Mouse (Mus musculus): ENCODE measurements around the gene Myo15b. TPM values are rescaled to one million over a fixed set of nuclear protein-coding genes. Genes with fewer than 3 reads are reported as not detected.
A peak's percentile ranks its signal among the peaks of the same experiment; 100 is the strongest.

Gene Myo15b
- 0.10 and 0.18 TPM in 2 replicates for polyA plus RNA-seq (2016; fragmentation: Nextera tagmentation; extraction: Ambion mirVana)

DNA sequence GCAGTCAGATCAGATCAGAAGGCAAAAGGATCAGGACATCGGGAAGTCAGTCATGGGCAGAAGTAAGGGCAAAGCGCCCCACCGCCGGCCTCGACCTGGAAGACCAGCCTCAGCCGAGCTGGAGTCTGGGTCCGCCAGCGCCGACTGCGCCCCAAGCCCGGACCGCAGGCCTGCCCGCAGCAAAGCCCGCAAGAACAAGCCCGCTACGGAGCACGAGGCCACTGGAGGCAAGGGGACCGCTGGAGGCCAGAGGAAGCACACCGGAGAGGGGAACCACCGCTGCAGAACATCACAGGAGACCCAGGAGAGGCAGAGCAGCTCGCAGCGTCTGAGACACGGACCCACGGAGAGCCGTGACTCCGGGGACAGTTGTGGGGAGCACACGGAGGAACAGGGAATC, at the start of gene Myo15b:
Gene Myo15b (plus strand): TSS at position 53 of the 400 bp plus-strand sequence.
- H3K27ac ChIP-seq, result no peak within 1 kb of the TSS
- peaks cover 68% of the 10 kb centered on the region for H3K27me3 ChIP-seq
- WGBS, result 11% methylated on average over 27 of the region's 27 CpGs
- peak within 1 kb of the TSS; percentile 49; the same call in 1 of the 2 replicates for H3K9ac ChIP-seq
- H3K4me3 ChIP-seq, result peak within 1 kb of the TSS; percentile 35
- peak within 1 kb of the TSS; percentile 59 for H3K4me2 ChIP-seq (replicated peaks)
- H3K9me3 ChIP-seq, result no peaks in the 10 kb centered on the region
- ATAC-seq (ENCODE audit: insufficient number of reproducible peaks, insufficient read depth, low FRiP score, low TSS enrichment), result no peak
- H3K4me1 ChIP-seq, result peaks cover 10% of the 10 kb centered on the region; the same call in 1 of the 2 replicates
- no peaks in the 10 kb centered on the region for H3K36me3 ChIP-seq

DNA sequence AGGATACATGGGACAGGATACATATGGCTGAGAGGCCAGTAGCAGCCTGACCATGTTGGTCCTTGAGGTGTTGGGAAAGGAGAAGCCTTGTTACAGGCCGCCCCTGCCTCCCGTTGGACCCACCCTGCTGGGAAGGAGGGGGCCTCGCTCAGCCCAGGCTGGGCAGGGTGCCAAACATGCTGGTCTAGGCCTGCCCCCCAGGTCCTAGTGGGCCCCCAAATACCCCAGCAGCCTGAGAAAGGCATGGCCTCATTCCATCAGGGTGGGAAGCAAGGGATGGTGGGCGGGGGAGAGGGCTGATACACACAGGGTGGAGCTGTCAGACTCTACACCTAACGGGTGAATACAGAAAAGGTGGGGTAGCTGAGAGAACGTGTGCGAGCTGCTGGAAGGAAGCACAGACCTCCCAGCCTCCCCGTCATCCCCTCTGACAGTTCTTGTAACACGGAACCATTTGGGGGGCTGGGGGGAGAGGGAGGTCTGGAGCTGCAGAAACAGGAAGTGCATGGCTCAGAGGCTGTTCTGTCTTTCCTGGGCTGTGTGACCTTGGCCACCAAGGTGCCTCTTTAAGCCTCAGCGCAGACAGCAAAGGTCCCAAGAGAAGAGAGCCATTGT, 49.4 kb upstream of the Myo15b start:
- peaks cover 49% of the 10 kb centered on the region for H3K36me3 ChIP-seq
- H3K27ac ChIP-seq, result peak overlapping the region; percentile 70

DNA sequence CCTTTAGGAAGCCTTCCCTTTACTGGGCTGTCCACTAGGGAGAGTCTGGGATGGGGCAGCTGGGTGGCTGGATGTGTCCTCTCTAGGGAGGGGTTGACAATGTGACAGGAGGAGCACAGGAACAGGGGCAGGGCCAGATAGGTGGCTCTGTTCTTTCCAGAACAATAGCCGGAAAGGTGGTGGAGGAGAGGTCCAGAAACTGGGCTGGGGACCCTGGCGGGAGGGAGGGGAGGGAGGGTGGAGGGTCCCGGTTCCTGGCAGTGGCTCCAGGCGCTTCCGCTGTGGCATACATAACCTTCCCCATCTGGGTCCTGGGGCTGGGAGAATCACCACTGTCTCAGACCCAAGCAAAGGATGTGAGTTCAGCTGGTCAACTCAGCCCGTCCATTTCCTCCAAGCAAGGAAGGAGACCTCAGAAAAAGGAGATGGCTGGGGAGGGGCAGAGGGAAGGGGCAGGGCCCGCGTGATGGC, 48.9 kb upstream of the Myo15b start:
- Histone ChIP-seq H3K27me3 (no peaks in the 10 kb centered on the region), H3K4me3 (0 out of 2 replicates have a peak overlapping the region, but pooled peaks have one; percentile 3), H3K9ac (peak overlapping the region; percentile 17; the same call in 1 of the 2 replicates), H3K9me3 (no peaks in the 10 kb centered on the region), H3K27ac (peak overlapping the region; percentile 70), H3K4me1 (peaks cover 57% of the 10 kb centered on the region), H3K36me3 (peaks cover 46% of the 10 kb centered on the region), H3K4me2 (replicated peaks) (peak overlapping the region; percentile 25)
- 67% methylated on average over 8 of the region's 8 CpGs for WGBS
- no peak for ATAC-seq (ENCODE audit: insufficient number of reproducible peaks, insufficient read depth, low FRiP score, low TSS enrichment)

More for the DNA sequence above, 49.4 kb upstream of the Myo15b start:
- Histone ChIP-seq H3K27me3 (no peaks in the 10 kb centered on the region), H3K9me3 (no peaks in the 10 kb centered on the region), H3K9ac (0 out of 2 replicates have a peak overlapping the region, but pooled peaks have one; percentile 17), H3K4me3 (0 out of 2 replicates have a peak overlapping the region, but pooled peaks have one; percentile 3), H3K4me1 (peaks cover 55% of the 10 kb centered on the region), H3K4me2 (replicated peaks) (peak overlapping the region; percentile 25)
- peak; percentile 29; the same call in 1 of the 2 replicates for ATAC-seq (ENCODE audit: insufficient number of reproducible peaks, insufficient read depth, low FRiP score, low TSS enrichment)
- 45% methylated on average over 10 of the region's 10 CpGs for WGBS

DNA sequence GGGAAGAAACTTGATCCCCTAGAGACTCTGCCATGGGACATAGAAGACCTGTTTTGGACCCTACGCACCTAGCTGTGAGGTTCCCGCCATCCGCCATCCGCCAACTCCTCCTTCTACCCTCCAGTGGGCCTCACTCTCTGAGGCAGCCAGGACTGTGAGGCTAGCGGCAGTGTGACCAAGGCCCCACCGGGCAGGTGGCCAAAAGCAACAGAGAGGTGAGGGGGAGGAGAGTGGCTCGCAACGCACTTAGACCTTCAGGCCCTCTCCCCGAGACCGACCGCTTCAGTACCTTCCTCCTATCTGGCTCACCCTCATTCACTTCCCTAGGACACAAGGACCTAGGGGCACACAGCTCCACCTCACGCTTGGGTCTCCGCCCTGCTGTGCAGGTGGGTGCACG, 47.8 kb upstream of the Myo15b start:
- H3K9me3 ChIP-seq, result no peaks in the 10 kb centered on the region
- ATAC-seq (ENCODE audit: insufficient number of reproducible peaks, insufficient read depth, low FRiP score, low TSS enrichment), result no peak
- peak overlapping the region; percentile 91 for H3K4me2 ChIP-seq (replicated peaks)
- H3K9ac ChIP-seq, result 0 out of 2 replicates have a peak overlapping the region, but pooled peaks have one; percentile 24
- 0 out of 2 replicates have a peak overlapping the region, but pooled peaks have one; percentile 8 for H3K4me3 ChIP-seq
- H3K27me3 ChIP-seq, result no peaks in the 10 kb centered on the region
- peaks cover 36% of the 10 kb centered on the region for H3K36me3 ChIP-seq
- 80% methylated on average over 14 of the region's 14 CpGs for WGBS
- H3K4me1 ChIP-seq, result peaks cover 61% of the 10 kb centered on the region
- no peak overlapping the region for H3K27ac ChIP-seq

DNA sequence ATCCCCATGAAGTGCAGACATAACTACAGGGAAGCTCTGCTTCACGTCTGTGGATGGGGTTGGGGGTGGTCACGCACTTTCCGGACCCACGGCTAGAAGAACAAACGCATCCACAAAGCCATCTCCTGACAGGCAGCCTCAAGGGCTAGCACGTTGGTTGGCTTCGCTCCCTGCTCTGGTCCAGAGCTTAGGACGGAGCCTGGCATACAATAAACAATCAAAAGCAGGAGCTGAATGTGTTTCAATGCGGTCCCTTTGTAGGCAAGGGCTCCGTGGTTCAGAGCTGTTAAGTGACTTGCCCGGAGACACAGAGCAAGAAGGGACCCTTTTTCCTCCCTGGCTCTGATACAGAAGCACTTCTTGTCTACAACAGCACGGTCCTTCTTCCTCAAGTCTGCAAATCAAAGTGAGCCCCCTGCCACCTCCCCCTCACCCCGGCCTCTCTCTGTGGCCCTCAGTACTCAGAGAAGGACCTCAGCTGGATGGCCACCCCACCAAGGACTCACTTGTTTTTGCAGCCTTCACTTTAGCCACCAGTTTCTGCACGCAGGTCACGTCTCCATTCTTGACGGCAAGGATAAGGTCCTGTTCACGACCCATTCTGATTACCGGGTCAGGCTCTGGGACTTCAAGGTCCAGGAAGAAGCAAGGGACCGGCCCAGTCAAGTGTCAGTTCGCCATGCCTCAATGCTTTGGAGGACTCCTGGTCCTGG, 46.7 kb upstream of the Myo15b start:
- ATAC-seq (ENCODE audit: insufficient number of reproducible peaks, insufficient read depth, low FRiP score, low TSS enrichment), result no peak
- peak overlapping the region; percentile 97 for H3K4me3 ChIP-seq

DNA sequence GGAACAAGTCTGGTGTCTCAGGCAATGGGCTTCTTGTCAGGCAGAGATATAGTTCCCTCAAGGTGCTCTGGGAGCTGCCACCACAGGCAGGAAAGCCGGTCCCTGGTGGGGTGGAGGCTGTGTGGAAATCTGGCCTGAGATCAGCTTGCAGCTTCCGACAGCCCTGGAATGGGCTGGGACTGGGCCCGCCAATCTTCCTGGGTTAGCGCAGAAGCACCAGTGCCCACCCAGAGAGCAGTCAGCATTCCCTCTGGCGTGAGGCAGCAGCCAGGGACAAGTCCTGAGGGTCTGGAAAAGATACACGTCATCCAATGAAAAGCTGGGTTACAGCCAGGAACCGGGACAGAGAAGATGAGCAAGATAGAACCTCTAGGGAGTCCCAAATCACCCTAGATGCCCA, 46.1 kb upstream of the Myo15b start:
- no peak for ATAC-seq (ENCODE audit: insufficient number of reproducible peaks, insufficient read depth, low FRiP score, low TSS enrichment)
- WGBS, result 39% methylated on average over 7 of the region's 7 CpGs
- peaks cover 23% of the 10 kb centered on the region for H3K36me3 ChIP-seq
- no peaks in the 10 kb centered on the region for H3K9me3 ChIP-seq
- peak overlapping the region; percentile 90 for H3K9ac ChIP-seq
- no peak overlapping the region for H3K27ac ChIP-seq
- H3K4me1 ChIP-seq, result peaks cover 66% of the 10 kb centered on the region
- peak overlapping the region; percentile 97 for H3K4me3 ChIP-seq
- H3K4me2 ChIP-seq (replicated peaks), result peak overlapping the region; percentile 91
- H3K27me3 ChIP-seq, result no peaks in the 10 kb centered on the region

More for the DNA sequence above, 46.7 kb upstream of the Myo15b start:
- 82% methylated on average over 20 of the region's 20 CpGs for WGBS
- H3K27me3 ChIP-seq, result no peaks in the 10 kb centered on the region
- peak overlapping the region; percentile 91 for H3K4me2 ChIP-seq (replicated peaks)
- peaks cover 29% of the 10 kb centered on the region for H3K36me3 ChIP-seq
- H3K9me3 ChIP-seq, result no peaks in the 10 kb centered on the region
- H3K27ac ChIP-seq, result no peak overlapping the region
- peaks cover 66% of the 10 kb centered on the region for H3K4me1 ChIP-seq
- H3K9ac ChIP-seq, result peak overlapping the region; percentile 90

DNA sequence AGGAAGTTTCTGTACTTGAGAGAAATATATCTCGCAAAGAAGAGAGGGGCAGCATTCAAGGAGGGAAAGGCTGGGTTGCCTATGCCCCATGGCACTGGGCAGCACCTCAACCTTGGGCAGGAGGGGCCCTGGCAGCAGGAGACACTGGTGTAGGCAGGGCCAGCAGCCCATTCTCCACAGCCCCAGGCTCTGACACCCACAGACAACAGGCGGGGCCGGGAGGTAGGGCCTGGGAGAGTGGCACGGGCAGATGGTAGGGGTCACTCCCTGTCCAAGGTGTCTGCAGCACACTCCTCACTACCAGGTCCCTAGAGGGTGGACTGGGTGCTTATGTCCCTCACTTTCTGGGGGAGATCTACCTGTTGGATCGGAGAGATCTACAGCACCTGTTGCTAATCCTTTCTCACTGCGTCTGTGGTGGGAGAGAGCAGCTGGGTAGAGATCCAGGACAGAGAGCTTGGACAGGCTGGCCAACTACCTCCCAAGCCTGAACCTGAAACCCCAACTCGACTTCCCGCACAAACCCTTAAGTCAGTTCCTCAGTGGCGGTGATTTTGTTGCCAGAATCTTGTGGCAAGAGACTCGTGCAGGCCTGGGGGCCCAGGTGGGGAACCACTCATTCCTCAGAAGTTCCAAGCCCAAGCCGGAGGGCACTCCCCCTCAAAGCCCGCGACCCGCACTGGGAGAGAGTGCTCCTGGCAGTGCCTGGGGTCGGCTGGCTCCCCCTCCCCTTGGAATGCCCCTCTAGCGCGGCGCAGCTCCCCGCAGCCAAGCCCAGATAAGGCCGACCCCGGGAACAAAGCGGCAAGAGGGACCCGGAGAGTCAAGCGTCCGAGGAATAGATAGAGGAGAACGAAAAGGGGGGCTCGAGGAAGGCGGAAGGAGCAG, 45.4 kb upstream of the Myo15b start:
- ATAC-seq (ENCODE audit: insufficient number of reproducible peaks, insufficient read depth, low FRiP score, low TSS enrichment), result no peak
- Histone ChIP-seq H3K4me3 (peak overlapping the region; percentile 97), H3K4me1 (peaks cover 60% of the 10 kb centered on the region), H3K9ac (peak overlapping the region; percentile 90), H3K9me3 (no peaks in the 10 kb centered on the region), H3K36me3 (peaks cover 21% of the 10 kb centered on the region), H3K27me3 (no peaks in the 10 kb centered on the region), H3K4me2 (replicated peaks) (peak overlapping the region; percentile 91), H3K27ac (peak overlapping the region; percentile 78)
- 3% methylated on average over 28 of the region's 28 CpGs for WGBS

DNA sequence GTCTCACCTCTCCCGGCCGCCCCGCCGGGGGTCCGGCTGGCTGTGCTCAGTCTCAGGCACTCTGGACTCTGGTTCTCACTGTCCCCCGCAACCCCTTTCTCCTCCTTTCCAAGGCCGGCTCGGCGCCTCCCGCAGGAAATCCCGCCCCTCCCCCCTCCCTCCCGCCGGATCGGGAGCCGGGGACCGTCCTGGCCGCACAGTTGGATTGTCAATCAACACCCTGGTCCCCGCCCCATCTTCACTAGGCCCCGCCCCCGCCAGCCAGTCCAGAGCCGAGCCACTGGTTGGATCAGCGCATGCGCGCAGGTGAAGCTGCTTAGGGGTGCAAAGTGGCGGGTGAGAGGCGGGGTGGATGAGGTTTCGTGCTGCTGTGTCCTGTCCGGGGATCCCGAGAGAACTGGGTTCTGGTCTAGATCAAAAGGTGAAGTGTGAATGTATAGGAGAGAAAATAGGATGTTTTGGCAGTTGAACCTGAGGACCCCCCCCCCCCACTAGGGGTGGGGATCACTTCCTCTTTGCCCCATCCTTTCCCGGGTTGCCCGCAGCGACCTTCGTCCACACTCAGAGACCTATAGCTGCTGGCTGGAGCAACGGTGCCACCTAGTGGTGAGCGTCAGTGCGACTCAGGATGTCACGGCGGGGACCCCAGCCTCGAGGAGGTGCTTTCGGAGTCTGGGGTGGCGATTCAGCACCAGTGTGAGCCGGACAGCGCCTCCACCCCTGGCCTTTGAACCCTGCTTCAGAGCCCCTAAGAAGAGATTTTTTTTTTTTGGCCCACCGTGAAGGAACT, 44.5 kb upstream of the Myo15b start, which contains the start of gene Caskin2:
Gene Caskin2 (minus strand): TSS at position 133 of the 790 bp plus-strand sequence.
- Histone ChIP-seq H3K36me3 (peaks cover 27% of the 10 kb centered on the region), H3K27ac (peak within 1 kb of the TSS; percentile 78), H3K4me1 (peaks cover 52% of the 10 kb centered on the region), H3K4me3 (peak within 1 kb of the TSS; percentile 97), H3K9me3 (no peaks in the 10 kb centered on the region), H3K27me3 (no peaks in the 10 kb centered on the region), H3K4me2 (replicated peaks) (peak within 1 kb of the TSS; percentile 91), H3K9ac (peak within 1 kb of the TSS; percentile 94)
- peak; percentile 94 for ATAC-seq (ENCODE audit: insufficient number of reproducible peaks, insufficient read depth, low FRiP score, low TSS enrichment)
- WGBS, result under 1% methylated on average over 43 of the region's 44 CpGs

DNA sequence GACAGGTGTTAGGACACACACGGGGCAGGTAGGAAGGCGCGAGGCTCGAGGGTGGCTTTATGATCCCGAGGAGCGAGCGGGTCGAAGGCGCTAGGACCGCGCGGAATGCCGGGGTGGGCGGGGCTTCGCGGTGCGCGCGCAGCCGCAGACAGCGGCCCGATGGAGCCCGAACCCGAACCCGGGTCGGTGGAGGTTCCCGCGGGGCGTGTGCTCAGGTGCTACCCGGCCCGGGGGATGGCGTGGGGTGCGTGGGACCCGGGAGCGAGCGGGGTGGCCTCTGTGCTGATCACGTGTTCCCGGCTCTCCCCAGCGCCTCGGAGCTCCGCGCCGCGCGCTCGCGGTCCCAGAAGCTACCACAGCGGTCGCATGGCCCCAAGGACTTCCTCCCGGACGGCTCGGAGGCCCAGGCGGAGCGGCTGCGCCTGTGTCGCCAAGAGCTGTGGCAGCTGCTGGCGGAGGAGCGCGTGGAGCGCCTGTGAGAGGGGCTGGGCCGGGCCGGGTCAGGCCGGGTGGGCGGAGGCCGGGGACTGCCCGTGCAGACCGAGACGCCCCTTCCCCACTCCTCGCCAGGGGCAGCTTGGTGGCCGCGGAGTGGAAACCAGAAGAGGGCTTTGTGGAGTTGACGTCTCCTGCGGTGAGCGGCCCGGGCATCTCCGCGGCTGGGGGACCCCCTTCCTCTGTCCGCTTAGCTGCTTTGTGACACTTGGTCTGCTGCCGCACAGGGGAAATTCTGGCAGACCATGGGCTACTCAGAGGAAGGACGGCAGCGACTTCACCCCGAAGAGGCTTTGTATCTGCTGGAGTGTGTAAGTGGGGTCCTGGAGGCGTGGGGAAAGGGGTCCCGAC, 43.4 kb upstream of the Myo15b start, which contains the start of gene Tsen54:
Gene Tsen54 (plus strand): TSS at position 120 of the 846 bp plus-strand sequence.
- peak; percentile 32 for ATAC-seq (ENCODE audit: insufficient number of reproducible peaks, insufficient read depth, low FRiP score, low TSS enrichment)
- Histone ChIP-seq H3K4me2 (replicated peaks) (peak within 1 kb of the TSS; percentile 91), H3K9ac (peak within 1 kb of the TSS; percentile 94), H3K36me3 (peaks cover 30% of the 10 kb centered on the region), H3K27me3 (no peaks in the 10 kb centered on the region), H3K27ac (peak within 1 kb of the TSS; percentile 78), H3K4me1 (peaks cover 41% of the 10 kb centered on the region), H3K9me3 (no peaks in the 10 kb centered on the region), H3K4me3 (peak within 1 kb of the TSS; percentile 97)
- WGBS, result under 1% methylated on average over 67 of the region's 84 CpGs

DNA sequence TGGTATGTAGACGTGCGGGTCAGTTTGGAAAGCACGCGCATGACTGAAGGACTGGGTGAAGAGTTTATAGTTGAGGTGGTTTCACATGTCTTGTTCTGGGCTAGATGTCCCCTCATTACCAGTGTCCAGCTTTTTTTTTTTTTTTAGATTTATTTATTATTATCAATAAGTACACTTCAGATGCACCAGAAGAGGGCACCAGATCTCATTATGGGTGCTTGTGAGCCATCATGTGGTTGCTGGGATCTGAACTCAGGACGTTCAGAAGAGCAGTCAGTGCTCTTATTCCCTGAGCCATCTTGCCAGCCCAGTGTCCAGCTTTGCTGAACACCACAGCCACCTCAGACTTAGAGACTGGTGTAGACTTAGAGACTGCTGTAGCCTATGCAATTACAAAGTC, 40.9 kb upstream of the Myo15b start:
- H3K4me3 ChIP-seq, result no peak overlapping the region
- H3K9ac ChIP-seq, result no peak overlapping the region
- no peaks in the 10 kb centered on the region for H3K27me3 ChIP-seq
- H3K4me1 ChIP-seq, result peaks cover 16% of the 10 kb centered on the region
- 94% methylated on average over 5 of the region's 5 CpGs for whole genome bisulfite sequencing
- H3K27ac ChIP-seq, result no peak overlapping the region
- H3K4me2 ChIP-seq (replicated peaks), result no peak overlapping the region
- peaks cover 38% of the 10 kb centered on the region for H3K36me3 ChIP-seq
- no peak for ATAC-seq (ENCODE audit: insufficient number of reproducible peaks, insufficient read depth, low FRiP score, low TSS enrichment)
- H3K9me3 ChIP-seq, result no peaks in the 10 kb centered on the region
